Mouse (Mus musculus) skeletal muscle tissue, adult 2 months (tissue): ENCODE data around the gene Hist1h3g.
"Not testable (repeated sequence)": the region's sequence is repeated elsewhere in the genome, so short reads cannot be mapped to it uniquely, and the experiment has no call there.

Source experiments
- DNase-seq: peaks from one replicate; pipeline ENCODE4 v3.0.0-alpha.2; 2012; ENCODE audit warnings: low read depth, low spot score

Hist1h3g gene

DNA sequence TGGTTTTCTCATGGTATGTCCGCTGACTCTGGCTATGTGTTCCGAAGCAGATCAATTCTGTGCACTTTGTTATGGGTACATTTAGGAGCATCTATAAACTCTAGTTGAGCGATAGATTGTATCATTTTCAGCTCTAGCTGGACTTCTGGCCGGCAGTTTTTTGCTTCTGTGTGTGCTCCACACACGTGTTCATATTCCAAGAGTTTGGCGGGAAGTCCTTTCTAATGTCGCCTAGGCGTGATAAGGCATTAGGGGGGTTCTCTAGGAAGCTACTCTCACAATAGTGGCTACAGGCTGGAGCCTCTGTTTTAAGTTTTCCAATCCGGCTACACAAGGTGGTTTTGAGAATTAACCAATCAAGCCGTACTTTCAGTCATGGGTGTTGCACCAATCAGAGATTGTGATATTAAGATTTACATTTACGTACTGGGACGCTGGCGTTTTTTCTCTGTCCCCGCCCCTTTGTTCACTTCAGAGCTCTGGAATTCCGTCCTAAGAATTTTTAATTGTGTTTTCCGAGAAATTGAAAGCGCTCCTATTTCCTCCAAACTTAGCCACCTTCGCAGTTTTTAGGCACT is 20.7 kb downstream of the Hist1h3g start:
- peak; percentile 87 for DNase-seq

DNA sequence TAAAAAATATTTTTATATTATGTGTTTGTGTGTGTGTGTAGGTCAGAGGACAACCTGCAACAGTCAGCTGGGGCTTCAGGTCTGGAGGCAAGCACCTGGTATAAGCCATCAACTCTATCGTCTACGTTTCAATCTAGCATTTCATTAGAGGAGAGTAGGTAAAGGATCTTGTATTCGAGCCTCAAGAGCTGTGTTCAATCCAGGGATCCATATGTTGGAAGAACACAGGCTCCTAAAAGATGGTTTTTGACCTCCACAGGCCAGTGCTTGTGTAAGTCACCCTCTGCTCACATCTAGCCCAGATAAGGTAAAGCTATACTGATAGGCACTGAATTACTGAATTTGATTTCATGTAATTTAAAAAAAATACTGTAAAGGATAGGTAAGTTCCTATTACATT is 21.7 kb downstream of the Hist1h3g start:
- DNase-seq, result no peak

DNA sequence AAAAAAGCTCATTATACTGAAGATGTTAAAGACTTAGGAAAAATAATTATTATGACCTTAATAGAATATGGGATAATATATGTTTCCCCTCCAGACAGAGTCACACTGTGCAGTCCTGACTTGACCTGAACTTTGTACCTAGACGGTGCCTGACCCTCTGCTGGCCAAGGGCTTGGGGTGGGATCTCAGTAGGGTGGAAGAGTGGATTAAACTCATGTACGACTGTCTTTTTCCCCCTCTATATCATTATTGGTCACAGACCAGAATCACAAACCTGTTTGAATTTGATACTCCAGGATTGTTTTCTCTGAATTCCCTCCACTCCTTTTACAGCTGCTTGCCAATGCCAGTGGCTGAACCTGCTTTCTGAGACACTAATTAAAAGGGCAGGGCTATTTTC is 25.5 kb downstream of the Hist1h3g start:
- DNase-seq, result not testable (repeated sequence)

DNA sequence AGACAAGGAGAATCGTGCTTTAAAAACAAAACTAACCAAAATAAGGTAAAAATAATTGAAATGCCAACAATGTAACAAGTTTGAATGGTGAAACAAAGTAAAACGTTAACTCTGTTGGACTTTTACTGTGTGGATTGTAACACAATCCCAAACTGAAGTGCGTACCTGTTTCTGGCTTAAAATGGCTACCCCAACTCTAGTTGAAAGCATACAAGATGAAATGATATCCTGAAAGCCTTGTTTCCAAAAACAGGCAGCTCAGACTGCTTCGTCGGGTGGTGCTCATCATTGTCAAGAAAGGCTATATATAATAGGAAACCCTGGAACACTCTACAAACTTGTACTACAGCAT is 26.3 kb downstream of the Hist1h3g start:
- DNase-seq, result not testable (repeated sequence)

DNA sequence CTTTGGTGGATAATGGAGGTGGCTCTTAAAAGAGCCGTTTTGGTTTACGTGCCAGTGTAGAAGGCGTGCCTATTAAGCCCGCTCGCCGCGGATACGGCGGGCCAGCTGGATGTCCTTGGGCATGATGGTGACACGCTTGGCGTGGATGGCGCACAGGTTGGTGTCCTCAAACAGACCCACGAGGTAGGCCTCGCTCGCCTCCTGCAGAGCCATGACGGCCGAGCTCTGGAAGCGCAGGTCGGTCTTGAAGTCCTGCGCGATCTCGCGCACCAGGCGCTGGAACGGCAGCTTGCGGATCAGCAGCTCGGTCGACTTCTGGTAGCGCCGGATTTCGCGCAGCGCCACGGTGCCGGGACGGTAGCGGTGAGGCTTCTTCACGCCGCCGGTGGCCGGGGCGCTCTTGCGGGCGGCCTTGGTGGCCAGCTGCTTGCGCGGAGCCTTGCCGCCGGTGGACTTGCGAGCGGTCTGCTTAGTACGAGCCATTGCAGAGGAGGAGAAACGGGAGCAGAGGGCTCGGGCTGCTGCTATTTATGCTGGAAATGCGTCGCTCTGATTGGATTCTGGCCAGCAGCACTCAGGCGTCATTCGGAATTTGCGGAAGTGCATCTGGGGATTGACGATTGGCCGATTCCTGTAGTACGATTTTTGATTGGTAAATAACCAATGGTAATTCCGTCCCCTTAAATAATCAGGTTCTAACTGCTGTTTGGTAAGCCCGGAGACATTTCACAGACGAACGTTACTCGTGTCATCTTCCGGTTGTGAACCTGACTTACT is 26.8 kb downstream of the Hist1h3g start, which contains the start of gene Hist1h3e:
Gene Hist1h3e, minus strand, starts transcription at position 487 of the 777 bp plus-strand sequence.
- DNase-seq, result peak; percentile 98

DNA sequence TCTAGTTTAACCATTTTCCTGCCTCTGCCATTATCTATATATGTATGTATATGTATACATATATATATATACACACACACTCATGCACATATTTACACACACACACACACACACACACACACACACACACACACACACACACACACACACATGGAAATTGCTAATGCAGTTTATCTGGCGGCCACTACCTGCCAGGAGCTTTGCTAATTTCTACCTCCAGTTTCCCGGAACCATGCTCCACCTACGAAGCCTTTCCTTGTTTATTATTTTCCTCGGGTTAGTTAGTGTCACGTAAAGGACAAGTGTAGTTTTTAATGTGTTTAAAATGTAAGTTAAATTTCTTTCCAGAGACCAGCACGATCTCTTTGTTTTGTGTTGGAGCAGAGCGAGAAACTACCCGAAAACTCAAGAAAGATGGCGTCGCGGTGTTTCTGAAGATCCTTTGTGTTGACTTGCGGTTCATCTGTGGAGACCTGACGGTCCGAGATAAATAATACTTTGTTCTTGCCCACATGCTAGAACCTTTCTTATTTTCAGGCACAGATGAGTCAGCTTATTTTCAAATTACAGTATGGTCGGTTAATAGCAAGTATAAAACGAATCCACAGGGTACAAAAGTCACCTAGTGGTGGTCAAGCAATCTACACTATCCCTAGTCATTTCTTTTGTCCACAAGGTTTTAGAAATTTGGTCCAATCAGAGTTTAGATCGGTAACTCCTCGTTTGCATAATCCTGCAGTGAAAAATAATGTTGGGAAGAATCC is 27.7 kb downstream of the Hist1h3g start:
- peak; percentile 46 for DNase-seq

DNA sequence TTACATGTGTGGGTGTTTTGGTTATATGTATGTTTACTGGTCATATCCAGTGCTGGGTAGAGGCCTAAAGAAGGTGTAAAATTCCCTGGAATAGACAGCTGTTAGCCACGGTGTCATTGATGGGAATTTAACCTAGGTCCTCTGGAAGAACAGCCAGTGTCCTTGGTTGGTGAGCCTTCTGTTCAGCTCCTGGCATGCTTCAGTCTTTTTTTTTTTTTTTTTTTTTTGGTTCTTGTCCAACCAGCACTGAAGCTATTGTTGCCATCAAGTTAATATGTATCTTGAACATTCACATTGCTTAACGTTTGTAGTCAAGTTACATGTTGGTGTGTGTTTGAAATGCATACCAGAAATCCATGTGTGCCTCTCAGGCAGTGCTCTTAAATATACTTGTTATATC is 29.3 kb downstream of the Hist1h3g start:
- DNase-seq, result no peak

DNA sequence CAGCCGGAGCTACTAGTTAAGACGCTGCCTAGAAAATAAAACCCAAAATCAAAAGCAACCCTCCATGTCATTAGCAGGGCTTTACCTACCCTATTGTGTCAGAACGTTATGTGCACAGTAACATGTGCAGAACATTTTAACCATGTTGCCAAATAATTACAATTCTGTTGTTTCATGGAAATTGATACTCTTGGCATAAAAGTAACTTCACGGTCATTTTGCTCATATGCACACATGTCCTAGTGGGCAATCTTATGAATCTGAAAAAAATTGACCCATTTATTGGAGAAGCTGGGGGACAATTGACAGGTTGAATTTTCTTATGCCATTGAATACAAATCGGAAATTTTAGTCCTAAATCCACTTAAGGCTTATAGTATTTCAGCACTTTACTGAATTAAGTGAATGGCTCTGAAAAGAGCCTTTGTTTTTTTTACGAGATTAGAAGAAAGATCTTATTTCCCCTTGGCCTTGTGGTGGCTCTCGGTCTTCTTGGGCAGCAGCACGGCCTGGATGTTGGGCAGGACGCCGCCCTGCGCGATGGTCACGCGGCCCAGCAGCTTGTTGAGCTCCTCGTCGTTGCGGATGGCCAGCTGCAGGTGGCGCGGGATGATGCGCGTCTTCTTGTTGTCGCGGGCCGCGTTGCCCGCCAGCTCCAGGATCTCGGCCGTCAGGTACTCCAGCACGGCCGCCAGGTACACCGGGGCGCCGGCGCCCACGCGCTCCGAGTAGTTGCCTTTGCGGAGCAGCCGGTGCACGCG is 35.2 kb downstream of the Hist1h3g start:
- DNase-seq, result not testable (repeated sequence)

DNA sequence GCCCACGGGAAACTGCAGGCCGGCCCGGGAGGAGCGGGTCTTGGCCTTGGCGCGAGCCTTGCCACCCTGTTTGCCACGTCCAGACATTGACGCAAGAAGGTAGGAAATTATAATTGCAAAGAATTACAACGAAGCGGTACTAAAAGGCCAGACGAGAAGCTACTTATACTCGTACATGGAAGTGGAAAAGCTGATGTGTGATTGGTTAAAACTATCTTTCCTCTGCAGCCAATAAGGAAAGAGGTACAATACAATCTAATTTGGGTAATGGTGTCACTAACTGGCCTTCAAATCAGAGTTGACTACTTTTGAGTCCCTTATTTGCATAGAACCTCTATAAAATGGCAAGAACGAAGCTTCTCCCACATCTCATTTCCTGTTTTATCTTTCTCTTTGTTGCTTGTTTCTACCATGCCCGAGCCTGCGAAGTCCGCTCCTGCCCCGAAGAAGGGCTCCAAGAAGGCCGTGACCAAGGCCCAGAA is 35.8 kb downstream of the Hist1h3g start, which contains the start of the genes Hist1h2ae and Hist1h2bg:
Gene Hist1h2ae, minus strand, starts transcription at position 199 of the 482 bp plus-strand sequence.
Gene Hist1h2bg, plus strand, starts transcription at position 375 of the 482 bp plus-strand sequence.
- DNase-seq, result peak; percentile 92

DNA sequence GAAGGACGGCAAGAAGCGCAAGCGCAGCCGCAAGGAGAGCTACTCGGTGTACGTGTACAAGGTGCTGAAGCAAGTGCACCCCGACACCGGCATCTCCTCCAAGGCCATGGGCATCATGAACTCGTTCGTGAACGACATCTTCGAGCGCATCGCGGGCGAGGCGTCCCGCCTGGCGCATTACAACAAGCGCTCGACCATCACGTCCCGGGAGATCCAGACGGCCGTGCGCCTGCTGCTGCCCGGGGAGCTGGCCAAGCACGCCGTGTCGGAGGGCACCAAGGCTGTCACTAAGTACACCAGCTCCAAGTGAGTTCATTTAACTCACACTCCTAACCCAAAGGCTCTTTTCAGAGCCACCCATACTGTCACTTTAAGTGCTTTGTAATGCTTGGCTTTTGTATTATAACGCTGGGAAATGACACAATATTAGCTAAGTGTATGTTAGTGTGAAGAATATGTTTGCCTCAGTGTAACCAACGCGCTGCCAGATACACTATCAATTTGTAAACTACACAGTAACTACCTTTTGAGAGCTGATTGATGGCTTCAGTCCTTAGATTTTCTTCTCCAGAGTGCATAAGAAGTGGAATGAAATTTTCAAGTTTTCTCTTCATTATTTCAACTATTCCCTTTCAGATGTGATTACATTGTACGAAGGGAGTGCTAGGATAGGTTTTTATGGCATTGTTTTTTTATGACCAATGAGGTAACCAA is 36.4 kb downstream of the Hist1h3g start:
- not testable (repeated sequence) for DNase-seq

DNA sequence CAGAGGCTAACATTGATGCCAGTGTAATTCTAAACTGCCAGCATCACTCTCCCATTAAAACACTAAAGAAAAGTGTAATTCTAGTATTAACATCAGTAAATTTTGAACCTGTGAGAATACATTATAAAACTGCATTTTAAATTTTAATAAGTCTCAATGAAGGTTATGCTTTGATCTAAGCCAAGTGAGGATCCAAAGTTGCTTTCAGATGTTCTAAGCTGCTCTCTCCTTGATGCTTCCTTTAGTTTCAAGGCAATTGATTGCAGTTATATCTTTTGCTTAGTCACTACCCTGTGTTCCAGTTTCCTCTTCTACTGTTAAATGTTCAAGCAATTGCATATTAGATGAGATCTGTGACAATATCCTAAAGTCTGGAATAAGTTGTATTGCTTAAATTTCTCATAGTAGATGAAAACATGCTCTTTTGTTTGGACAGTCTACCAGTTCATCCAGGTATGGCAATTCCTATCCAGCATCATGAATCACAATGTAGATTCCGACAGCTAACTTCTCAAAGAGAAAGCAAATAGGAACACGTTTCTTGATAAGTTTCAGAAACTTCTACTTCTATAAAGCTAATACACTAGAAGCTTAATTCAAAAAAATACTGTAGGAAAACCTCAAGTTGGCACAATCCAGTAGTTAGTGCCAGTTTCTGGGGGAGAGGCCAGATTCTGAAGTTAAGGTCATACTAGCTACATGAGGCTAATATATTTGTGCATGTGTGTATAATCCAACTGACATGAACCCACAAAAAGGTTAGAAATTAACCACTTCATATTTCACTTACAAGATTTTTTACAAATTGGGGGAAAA is 37.2 kb downstream of the Hist1h3g start:
- DNase-seq, result no peak

DNA sequence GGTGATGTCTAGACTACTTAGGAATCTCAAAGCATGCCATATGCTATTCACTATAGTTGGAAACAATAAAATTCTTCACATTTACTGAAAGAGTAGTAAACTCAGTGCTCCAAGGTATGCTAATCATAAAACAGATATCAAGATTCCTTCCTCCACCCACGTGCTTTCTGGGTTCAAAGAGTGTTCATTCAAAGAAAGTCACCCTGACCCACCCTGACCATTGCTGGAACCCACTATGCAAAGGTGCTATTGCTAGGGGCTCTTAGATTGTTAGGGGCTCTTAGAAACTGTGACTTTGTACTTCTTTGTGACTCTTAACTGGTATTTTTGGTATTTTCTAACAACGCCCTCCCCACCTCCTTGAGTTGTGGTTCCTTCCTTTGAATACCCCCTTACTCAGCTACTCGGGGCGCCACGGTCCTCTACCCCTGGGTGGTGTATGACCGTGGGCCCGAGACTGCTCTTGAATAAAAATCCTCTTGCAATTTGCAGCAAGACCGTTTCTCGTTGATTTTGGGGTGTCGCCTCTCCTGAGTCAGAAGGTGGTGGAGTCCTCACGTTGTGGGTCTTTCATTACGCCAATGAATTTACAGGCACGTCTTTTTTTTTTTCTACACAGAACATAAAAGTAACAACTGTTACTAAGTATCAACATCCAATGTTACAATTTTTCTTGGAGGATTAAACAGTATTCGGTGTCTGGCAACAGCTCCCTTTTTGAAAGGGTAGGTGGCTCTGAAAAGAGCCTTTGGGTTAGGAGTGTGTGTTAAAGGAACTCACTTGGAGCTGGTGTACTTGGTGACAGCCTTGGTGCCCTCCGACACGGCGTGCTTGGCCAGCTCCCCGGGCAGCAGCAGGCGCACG is 38.0 kb downstream of the Hist1h3g start:
- DNase-seq, result not testable (repeated sequence)

DNA sequence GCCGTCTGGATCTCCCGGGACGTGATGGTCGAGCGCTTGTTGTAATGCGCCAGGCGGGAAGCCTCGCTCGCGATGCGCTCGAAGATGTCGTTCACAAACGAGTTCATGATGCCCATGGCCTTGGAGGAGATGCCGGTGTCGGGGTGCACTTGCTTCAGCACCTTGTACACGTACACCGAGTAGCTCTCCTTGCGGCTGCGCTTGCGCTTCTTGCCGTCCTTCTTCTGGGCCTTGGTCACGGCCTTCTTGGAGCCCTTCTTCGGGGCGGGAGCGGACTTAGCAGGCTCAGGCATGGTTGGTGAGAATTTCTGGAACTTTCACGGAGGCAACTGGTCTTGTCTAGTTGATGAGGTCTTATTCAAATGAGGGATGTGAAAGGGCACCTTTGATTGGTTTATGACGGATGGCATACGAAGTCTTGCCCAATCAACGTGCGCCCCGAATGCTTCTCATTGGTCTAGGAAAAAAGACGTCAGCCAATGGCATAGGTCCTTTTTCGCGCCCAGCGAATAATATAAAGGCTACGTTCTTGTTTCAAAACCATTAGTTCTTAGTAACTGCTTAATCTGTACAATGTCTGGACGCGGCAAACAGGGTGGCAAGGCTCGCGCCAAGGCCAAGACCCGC is 38.8 kb downstream of the Hist1h3g start, which contains the start of the genes Hist1h2bf and Hist1h2ad:
Gene Hist1h2bf, minus strand, starts transcription at position 299 of the 627 bp plus-strand sequence.
Gene Hist1h2ad, plus strand, starts transcription at position 484 of the 627 bp plus-strand sequence.
- peak; percentile 91 for DNase-seq

DNA sequence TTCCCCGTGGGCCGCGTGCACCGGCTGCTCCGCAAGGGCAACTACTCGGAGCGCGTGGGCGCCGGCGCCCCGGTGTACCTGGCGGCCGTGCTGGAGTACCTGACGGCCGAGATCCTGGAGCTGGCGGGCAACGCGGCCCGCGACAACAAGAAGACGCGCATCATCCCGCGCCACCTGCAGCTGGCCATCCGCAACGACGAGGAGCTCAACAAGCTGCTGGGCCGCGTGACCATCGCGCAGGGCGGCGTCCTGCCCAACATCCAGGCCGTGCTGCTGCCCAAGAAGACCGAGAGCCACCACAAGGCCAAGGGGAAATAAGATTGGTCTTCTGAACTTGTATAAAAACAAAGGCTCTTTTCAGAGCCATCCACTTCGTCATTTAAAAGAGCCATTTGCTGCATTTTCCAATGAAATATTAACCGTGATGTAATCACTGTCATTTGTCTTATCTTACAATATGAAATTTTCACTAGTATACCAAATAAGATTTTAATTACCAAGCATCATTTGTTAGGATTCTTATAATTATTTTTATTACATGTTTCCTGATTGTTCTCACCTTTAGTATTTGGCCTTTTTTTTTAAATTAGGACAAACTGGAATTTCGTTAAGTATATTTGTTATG is 39.4 kb downstream of the Hist1h3g start:
- DNase-seq, result not testable (repeated sequence)

DNA sequence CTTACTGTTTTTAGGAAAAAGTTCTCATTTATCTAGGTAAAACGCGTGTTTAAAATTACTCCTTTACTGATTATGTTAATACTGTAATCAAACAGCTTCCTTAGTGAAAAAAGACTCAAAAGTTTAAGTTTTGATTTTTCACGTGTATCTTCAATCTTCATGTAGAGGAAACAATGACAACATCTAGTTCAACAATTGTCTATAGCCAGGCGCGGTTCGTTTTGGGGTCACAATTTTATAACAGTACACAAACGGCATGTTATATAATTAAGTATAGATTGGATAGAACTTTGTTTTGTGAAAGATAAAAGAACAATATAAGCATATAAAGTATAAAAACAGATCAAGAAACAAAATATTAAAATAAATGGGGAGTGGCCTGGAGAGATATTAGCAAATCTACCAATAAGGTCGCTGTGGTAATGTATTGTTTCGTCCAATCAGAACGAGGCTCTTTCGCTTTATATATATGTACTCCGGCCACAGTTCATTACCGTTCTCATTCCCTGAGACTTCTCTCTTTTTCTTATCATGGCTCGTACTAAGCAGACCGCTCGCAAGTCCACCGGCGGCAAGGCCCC is 40.1 kb downstream of the Hist1h3g start, which contains the start of gene Hist1h3d:
Gene Hist1h3d, plus strand, starts transcription at position 493 of the 581 bp plus-strand sequence.
- peak; percentile 71 for DNase-seq

DNA sequence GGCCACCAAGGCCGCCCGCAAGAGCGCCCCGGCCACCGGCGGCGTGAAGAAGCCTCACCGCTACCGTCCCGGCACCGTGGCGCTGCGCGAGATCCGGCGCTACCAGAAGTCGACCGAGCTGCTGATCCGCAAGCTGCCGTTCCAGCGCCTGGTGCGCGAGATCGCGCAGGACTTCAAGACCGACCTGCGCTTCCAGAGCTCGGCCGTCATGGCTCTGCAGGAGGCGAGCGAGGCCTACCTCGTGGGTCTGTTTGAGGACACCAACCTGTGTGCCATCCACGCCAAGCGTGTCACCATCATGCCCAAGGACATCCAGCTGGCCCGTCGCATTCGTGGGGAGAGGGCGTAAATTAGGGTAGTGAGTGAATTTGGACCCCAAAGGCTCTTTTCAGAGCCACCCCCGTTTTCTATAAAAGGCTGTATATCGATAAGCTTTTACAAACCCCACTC is 40.7 kb downstream of the Hist1h3g start:
- not testable (repeated sequence) for DNase-seq

DNA sequence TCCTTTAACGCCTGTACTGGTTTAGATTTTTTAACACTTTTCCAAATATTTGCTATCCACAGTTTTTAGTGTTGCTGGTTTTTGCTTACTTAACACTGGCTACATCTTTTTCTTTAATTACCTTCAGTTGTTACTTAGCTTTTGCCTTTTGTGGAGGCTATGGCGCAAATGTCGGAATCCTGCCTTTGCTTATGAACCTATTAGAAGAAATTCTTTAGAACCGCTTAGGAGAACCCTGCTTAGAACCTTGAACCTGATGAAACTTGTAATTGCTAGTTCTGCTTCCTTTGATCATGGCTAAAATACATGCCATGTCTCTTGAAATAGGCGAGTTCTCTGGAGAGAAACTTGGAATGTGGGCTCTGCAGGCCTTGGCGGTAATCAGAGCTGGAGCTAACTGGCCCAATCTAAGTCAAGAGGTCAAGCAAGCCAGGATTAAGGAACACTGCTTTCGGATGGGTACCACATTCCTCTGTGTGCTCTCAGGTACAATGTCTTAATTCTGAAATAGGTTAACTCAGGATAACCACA is 41.2 kb downstream of the Hist1h3g start:
- DNase-seq, result no peak
